Mouse (Mus musculus) cerebellum, adult 2 months (tissue): ENCODE results near the gene Astn2. TPM values are rescaled to one million over a fixed set of nuclear protein-coding genes. Genes with fewer than 3 reads are reported as not detected.

ENCODE experiments used
- DNase-seq, 2 experiments: peaks; one replicate each; pipeline ENCODE4 v3.0.0; 2021
- H3K27ac ChIP-seq: fragments of 200-500 bp; 2 replicates; pipeline ENCODE4 v1.5.1; 2012; ENCODE audit warnings: low read length, control low read depth, inconsistent platforms; ENCODE audit not compliant: insufficient read depth
- H3K27me3 ChIP-seq: fragments of 200-500 bp; 2 replicates; pipeline ENCODE4 v1.6.1; 2012; ENCODE audit warnings: inconsistent platforms, mild to moderate bottlenecking, low read length, moderate library complexity; ENCODE audit not compliant: control insufficient read depth, insufficient read depth
- H3K4me1 ChIP-seq: fragments of 200-500 bp; 2 replicates; pipeline ENCODE4 v1.6.1; 2011; ENCODE audit warnings: low read length; ENCODE audit not compliant: control insufficient read depth, insufficient read depth
- H3K4me3 ChIP-seq: fragments of 200-500 bp; replicated peaks from 2 replicates; pipeline ENCODE3; 2011; ENCODE audit warnings: mild to moderate bottlenecking, low read depth, low read length, control low read depth; ENCODE audit not compliant: insufficient read depth
- CTCF ChIP-seq: fragments of 200-500 bp; IDR thresholded peaks from 2 replicates; pipeline ENCODE4 v1.5.1; 2011; ENCODE audit warnings: low read depth, mild to moderate bottlenecking, control low read depth, low read length, moderate library complexity, borderline replicate concordance; ENCODE audit not compliant: insufficient read depth
- POLR2A ChIP-seq: fragments of 200-500 bp; IDR thresholded peaks from 2 replicates; pipeline ENCODE4 v1.6.1; 2011; ENCODE audit warnings: low read length, control low read depth, borderline replicate concordance; ENCODE audit not compliant: insufficient read depth
- WGBS: fragments of 180-500 bp; shearing (Covaris S2); methylation state at CpG from one replicate; pipeline ENCODE4 v1.1.7; 2018; 5-methylcytosine and 5-hydroxymethylcytosine counted together
- polyA plus RNA-seq: library from polyadenylated mRNA; depleted of rRNA; stranded (reverse); fragments of >200 nt; gene quantifications from 2 replicates; pipeline ENCODE4 v1.2.3, GENCODE M21; 2012

Astn2 gene
- polyA plus RNA-seq, 1 experiment: 56.9 TPM

GRCm38 (mm10) chr4:65548561-65548960, 855.9 kb downstream of the Astn2 start:
- WGBS: 68% methylated on average over 6 of the region's 6 CpGs

DNA sequence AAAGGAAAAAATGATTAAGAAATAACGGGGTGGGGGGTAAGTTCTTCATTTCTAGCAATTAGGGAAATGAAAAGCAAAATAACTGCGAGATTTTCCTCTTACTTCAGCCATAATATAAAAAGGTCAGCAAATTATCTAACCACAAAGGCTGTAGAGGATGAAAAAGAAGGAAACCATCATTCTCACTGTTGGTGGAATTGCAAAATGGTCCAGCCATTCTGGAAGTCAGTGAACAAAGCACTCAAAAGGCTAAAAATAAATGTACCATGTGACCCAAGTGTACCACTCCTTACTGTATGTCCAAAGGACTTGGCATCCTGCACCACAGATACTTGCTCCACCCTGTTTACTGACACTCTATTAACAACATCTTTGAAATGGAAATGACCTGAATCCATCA, 858.8 kb downstream of the Astn2 start:
- Histone ChIP-seq H3K4me3 (no peak overlapping the region), H3K4me1 (no peaks in the 10 kb centered on the region), H3K27me3 (no peaks in the 10 kb centered on the region), H3K27ac (no peak overlapping the region)
- DNase-seq: no peak
- TF ChIP-seq POLR2A: no peak
- 78% methylated on average over 2 of the region's 2 CpGs for WGBS

More at GRCm38 (mm10) chr4:65548561-65548960, 855.9 kb downstream of the Astn2 start:
- no peak for DNase-seq
- no peaks in the 10 kb centered on the region for H3K4me1 ChIP-seq
- no peak overlapping the region for H3K27ac ChIP-seq
- no peak overlapping the region for H3K4me3 ChIP-seq
- no peak for TF ChIP-seq CTCF
- no peak for TF ChIP-seq POLR2A
- H3K27me3 ChIP-seq: no peaks in the 10 kb centered on the region

DNA sequence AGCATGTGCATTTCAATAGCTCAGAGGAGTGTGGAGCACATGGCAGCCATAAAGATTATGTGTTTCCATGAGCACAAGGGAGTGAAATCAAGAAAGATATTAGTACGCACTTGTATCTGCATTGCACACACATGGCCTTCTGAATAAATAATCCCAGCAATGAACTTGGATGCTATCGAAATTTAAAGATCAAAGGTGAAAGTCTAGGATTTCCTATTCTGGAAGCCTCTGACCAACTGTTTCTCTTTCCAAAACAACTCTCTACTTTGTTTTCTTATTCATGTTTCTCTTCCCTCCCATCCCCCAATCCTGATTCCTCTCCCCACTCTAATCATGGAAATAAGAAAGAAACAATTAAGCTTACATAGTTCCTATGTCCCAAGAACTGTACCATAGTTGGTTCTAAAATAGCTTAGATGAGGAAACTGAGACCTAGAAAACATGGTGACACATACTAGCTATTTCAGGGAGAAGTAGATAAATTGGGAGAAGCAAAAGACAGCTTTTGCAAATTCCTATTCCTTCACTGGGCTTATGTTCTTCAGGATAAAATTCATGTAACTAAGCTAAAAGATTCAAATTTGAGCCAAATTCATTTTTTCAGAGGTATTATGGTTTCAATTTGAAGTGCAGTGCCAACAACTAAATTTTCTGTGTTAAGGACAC, 872.2 kb downstream of the Astn2 start:
- Histone ChIP-seq H3K4me3 (no peak overlapping the region), H3K27me3 (no peaks in the 10 kb centered on the region), H3K4me1 (no peaks in the 10 kb centered on the region; the same call in 1 of the 2 replicates), H3K27ac (no peak overlapping the region)
- no peak for DNase-seq
- TF ChIP-seq POLR2A (no peak), CTCF (no peak)
- 87% methylated on average over 2 of the region's 2 CpGs for WGBS

- 38% methylated on average over 6 of the region's 6 CpGs for WGBS
- Histone ChIP-seq H3K4me1 (no peaks in the 10 kb centered on the region; the same call in 1 of the 2 replicates), H3K4me3 (no peak overlapping the region), H3K27ac (no peak overlapping the region), H3K27me3 (no peaks in the 10 kb centered on the region)
- no peak for TF ChIP-seq CTCF
- TF ChIP-seq POLR2A: no peak
- no peak for DNase-seq
Observed at GRCm38 (mm10) chr4:65531621-65532020, 872.8 kb downstream of the Astn2 start.

GRCm38 (mm10) chr4:65530901-65531300, 873.5 kb downstream of the Astn2 start:
- Histone ChIP-seq H3K27ac (no peak overlapping the region), H3K4me1 (no peaks in the 10 kb centered on the region; the same call in 1 of the 2 replicates), H3K4me3 (no peak overlapping the region), H3K27me3 (no peaks in the 10 kb centered on the region)
- TF ChIP-seq POLR2A (no peak), CTCF (no peak)
- no peak for DNase-seq
- 34% methylated on average over 2 of the region's 2 CpGs for WGBS

DNA sequence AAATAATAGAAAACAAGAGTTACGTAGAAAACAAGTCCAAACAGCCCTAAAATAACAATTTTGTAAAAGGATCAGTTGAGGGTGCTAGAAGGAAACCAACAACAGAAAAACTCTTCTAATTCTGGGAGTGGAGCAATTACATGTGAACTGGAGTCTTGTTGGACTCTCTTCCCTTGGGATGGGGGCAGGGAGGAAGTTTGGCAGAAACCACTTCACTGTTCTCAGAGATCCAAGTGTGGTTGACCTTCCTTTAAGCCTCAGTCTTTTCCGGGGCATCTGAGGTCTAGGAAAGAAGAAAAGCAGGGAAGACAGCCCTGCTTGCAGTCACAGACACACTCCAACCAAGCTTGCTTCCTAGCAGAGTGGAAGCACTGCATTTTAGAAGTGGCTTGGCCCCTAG, 896.3 kb downstream of the Astn2 start:
- WGBS: 56% methylated on average over 2 of the region's 2 CpGs
- DNase-seq: no peak

DNA sequence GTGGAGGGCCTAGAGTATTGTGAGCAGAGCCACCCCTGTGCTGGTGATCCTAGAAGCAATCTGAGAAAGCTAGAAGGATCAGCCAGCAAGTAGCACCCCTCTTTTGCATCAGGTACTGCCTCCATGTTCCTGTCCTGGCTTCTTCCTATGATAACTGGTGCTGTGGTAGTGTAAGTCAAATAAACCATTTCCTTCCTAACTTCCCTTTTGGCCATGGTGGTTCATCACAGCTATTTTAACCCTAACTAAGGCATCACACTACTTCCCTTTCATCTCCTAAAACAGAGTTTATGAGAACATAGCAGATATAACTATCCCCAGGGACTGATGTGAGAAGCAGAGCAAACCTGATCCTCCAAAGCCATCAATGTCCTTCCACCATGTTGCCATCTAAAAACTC, 897.5 kb downstream of the Astn2 start:
- peaks cover 2% of the 10 kb centered on the region; the same call in 1 of the 2 replicates for H3K4me1 ChIP-seq
- no peaks in the 10 kb centered on the region for H3K27me3 ChIP-seq
- no peak overlapping the region for H3K27ac ChIP-seq
- DNase-seq: no peak
- TF ChIP-seq POLR2A (no peak), CTCF (no peak)
- H3K4me3 ChIP-seq: no peak overlapping the region

More for the DNA sequence above, 896.3 kb downstream of the Astn2 start:
- no peaks in the 10 kb centered on the region for H3K27me3 ChIP-seq
- H3K4me3 ChIP-seq: no peak overlapping the region
- TF ChIP-seq CTCF (no peak), POLR2A (no peak)
- H3K4me1 ChIP-seq: peaks cover 2% of the 10 kb centered on the region; the same call in 1 of the 2 replicates
- H3K27ac ChIP-seq: no peak overlapping the region

DNA sequence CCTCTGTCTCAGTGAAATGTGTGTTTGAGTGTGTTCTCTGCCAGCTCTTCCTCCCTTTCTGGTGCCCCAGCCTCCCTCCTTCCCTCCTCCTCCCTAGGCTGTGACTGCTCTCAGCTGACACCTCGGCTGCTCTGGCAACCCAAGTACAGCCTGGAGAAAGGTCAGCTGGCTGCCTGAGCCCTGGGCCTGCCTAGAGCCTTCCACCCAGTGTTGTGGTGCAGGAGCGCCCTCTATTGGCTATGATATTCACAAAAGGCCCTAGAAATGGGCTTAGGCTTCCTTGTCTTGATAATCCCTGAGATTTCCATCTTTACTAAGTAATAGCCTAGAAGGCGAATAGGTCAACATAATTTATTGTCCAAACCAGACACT, 908.0 kb downstream of the Astn2 start:
- Histone ChIP-seq H3K27ac (no peak overlapping the region), H3K27me3 (no peaks in the 10 kb centered on the region), H3K4me3 (no peak overlapping the region), H3K4me1 (peaks cover 11% of the 10 kb centered on the region; the same call in 1 of the 2 replicates)
- WGBS: 4% methylated on average over 3 of the region's 3 CpGs
- TF ChIP-seq CTCF: peak; percentile 87
- TF ChIP-seq POLR2A: no peak
- DNase-seq: peak; percentile 85 to 93
